Mouse (Mus musculus): ENCODE results near the gene Olfr463.

The Olfr463 gene

DNA sequence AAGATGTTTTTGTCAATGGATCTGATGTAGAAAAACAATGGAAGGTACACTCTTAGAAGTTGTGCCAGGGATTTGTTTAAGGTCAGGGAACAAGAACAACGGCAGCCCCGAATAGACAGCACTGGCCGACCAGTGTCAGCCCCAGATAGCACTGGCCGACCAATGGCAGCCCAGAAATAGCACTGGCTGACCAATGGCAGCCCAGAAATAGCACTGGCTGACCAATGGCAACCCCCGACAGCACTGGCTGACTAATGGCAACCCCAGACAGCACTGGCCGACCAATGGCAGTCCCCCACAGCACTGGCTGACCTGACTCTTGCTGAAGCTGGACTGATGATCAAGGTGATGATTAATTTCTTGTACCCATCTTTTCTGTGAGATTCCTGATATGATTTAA, 49.3 kb downstream of the Olfr463 start:
- DNase-seq (ENCODE audit: low spot score in 2 of 2): no peak

DNA sequence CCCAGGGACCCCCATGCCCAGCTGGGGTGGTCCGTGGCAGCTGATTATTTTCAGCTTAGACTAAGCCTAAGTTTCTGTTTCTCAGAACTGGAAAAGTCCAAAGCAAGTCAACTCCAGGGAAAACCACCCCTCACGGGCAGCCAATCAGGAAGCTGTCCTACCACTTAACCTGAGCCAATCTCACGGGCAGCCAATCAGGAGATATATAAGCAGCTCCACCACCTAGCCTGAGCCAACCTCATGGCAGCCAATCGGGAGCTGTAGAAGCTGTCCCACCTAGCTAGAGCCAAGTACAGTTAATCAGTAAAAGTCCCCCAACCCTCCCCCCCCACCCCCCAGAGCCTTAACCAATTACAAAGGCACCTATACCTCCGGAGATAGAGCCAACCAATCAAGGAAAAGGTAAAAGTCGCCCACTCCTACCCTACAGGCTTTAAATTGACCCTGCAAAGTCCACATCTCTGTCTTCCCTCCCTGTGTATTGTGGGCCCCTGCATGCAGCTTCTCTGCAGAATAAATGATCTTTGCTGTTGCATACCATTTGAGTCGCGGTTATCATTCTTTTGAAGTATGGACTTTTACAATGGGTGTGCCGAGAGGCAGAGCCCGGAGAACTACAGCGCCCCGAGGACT, 50.1 kb downstream of the Olfr463 start:
- no peak for DNase-seq (ENCODE audit: low spot score in 2 of 2)

Measured in urinary bladder, adult 18-20 months (tissue).